ENCODE assay signal across 23 mouse cellular contexts in the genomic region with DNA sequence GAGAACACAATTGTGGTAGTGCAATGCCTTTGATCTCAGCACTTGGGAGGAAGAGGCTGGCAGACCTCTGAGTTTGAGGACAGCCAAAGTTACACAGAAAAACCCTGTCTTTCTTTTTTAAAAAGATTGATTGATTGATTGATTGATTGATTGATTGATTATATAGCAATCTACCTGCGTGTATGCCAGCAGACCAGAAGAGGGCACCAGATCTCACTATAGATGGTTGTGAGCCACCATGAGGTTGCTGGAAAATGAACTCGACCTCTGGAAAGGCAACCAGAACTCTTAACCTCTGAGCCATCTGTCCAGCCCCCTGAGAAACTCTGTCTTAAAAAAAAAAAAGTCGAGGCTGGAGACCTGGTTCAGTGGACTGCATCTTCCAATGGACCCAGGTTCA. TPM values are rescaled to one million over a fixed set of nuclear protein-coding genes. Genes with fewer than 3 reads are reported as not detected.
DNase-seq lines count a peak whose midpoint lies in the region; TF ChIP-seq lines count a peak whose summit lies in the region.
"Had no signal": no experiment of that assay in that cellular context is flagged by ENCODE, and none has a peak within 500 bp of the region (broad histone marks: within the 10 kb centered on the region; RNA-seq: fewer than 3 reads in every experiment).

No protein-coding gene starts in this region.

- H3K27me3 ChIP-seq in cerebellum, adult 2 months (ENCODE audit: control insufficient read depth, insufficient read depth, low read length): no peaks in the 10 kb centered on the region
- peaks cover 63% of the 10 kb centered on the region for H3K27me3 ChIP-seq in CH12.LX (replicated peaks)

- dilution Hi-C loops in CH12.LX (cut with MboI; ENCODE audit: extremely low pct_ligation_motif_present, extremely low pct_unique_long_range_greater_than_20kb, low sequenced_read_pairs): no loop called here

- no peak for TF ChIP-seq EP300 in CH12.LX (IDR thresholded peaks at IDR 0.05; ENCODE audit: low read length)

- no peak for DNase-seq in cerebellum, adult 2 months
- no peak for DNase-seq in cerebellum, adult 11-12 months
- DNase-seq in left cerebral cortex, adult 2 months (ENCODE audit: extremely low spot score in 1 of 2, low spot score in 2 of 2): no peak
- no peak for DNase-seq in left cerebral cortex, postnatal 36 days (ENCODE audit: low spot score in 2 of 2)
- peak; percentile 17 for DNase-seq in CH12.LX (ENCODE audit: extremely low read depth)
- peak; percentile 59 for DNase-seq in induced T-regulatory cell, adult 2 months (ENCODE audit: low read depth)
- no peak for DNase-seq in cerebellum, postnatal 14 days
- no peak for DNase-seq in layer of hippocampus, adult 9-10 months (ENCODE audit: low spot score)
- DNase-seq: cerebellum, adult 11 months; heart, postnatal 4 days; kidney, adult 11 months; kidney, postnatal 4 days; lung, postnatal 4 days; right cerebral cortex, postnatal 25 days; thymus, adult 2 months had no signal

- TF ChIP-seq CTCF in cerebellum, adult 2 months (IDR thresholded peaks at IDR 0.05; ENCODE audit: borderline replicate concordance, insufficient read depth, low read depth, low read length): peak; percentile 10; the same call in 1 of the 2 replicates
- peak; percentile 19 for TF ChIP-seq CTCF in left cerebral cortex, adult 2 months (IDR thresholded peaks at IDR 0.05)
- peak; percentile 30 to 71; a peak in 3 of 4 replicates for TF ChIP-seq CTCF in CH12.LX (conservative IDR thresholded peaks at IDR 0.05 in 1 of 2, IDR thresholded peaks at IDR 0.05 in 1 of 2; ENCODE audit: low read depth in 2 of 2, low read length in 2 of 2)

- H3K79me2 ChIP-seq in CH12.LX (replicated peaks; ENCODE audit: control insufficient read depth, extremely low read depth, insufficient read depth, poor library complexity, severe bottlenecking): no peaks in the 10 kb centered on the region

- no peaks in the 10 kb centered on the region for H3K36me3 ChIP-seq in CH12.LX (replicated peaks in 1 of 2; ENCODE audit: control insufficient read depth in 1 of 2, insufficient read depth in 1 of 2, low read length in 1 of 2)
- H3K36me3 ChIP-seq: embryonic facial prominence, embryonic 13.5 days; heart, embryonic 13.5 days; midbrain, embryonic 12.5 days had no signal

- H3K4me1 ChIP-seq in cerebellum, adult 2 months (ENCODE audit: control insufficient read depth, insufficient read depth, low read length): peaks cover 7% of the 10 kb centered on the region; the same call in 1 of the 2 replicates
- peaks cover 0 to 13% of the 10 kb centered on the region in 2 experiments; a peak in 2 of 4 replicates for H3K4me1 ChIP-seq in CH12.LX (ENCODE audit: control insufficient read depth in 1 of 2, insufficient read depth in 2 of 2)

- in situ Hi-C loops in CH12.LX (cut with MboI; ENCODE audit: low pct_ligation_motif_present, low pct_unique_long_range_greater_than_20kb, low sequenced_read_pairs): no loop called here

- H3K4me2 ChIP-seq in CH12.LX (ENCODE audit: insufficient read depth, low read depth, poor library complexity, severe bottlenecking): no peak overlapping the region
- H3K4me2 ChIP-seq: embryonic facial prominence, embryonic 13.5 days; heart, embryonic 13.5 days; midbrain, embryonic 12.5 days had no signal

- peak; percentile 50 for TF ChIP-seq RAD21 in CH12.LX (IDR thresholded peaks at IDR 0.05; ENCODE audit: low read depth, low read length)

- H3K27ac ChIP-seq in cerebellum, adult 2 months (ENCODE audit: insufficient read depth, low read length): no peak overlapping the region
- no peak overlapping the region for H3K27ac ChIP-seq in left cerebral cortex, adult 2 months
- no peak overlapping the region for H3K27ac ChIP-seq in CH12.LX (ENCODE audit: insufficient read depth, low read depth)
- H3K27ac ChIP-seq: embryonic facial prominence, embryonic 13.5 days; heart, embryonic 13.5 days; liver, embryonic 14.5 days; midbrain, embryonic 12.5 days had no signal

- TF ChIP-seq POLR2A in cerebellum, adult 2 months (IDR thresholded peaks at IDR 0.05; ENCODE audit: borderline replicate concordance, insufficient read depth, low read length): no peak
- TF ChIP-seq POLR2A in CH12.LX (IDR thresholded peaks at IDR 0.05; ENCODE audit: low read depth, low read length): no peak

- H3K4me3 ChIP-seq in cerebellum, adult 2 months (replicated peaks; ENCODE audit: insufficient read depth, low read depth, low read length): no peak overlapping the region
- no peak overlapping the region for H3K4me3 ChIP-seq in left cerebral cortex, adult 2 months
- no peak overlapping the region for H3K4me3 ChIP-seq in CH12.LX (replicated peaks in 1 of 3; ENCODE audit: low read depth in 2 of 3, low read length in 2 of 3, poor library complexity in 1 of 3)
- H3K4me3 ChIP-seq: embryonic facial prominence, embryonic 13.5 days; heart, embryonic 13.5 days; midbrain, embryonic 12.5 days had no signal

- WGBS in cerebellum, adult 2 months: 23% methylated on average over 3 of the region's 3 CpGs

- intact Hi-C loops in left cerebral cortex, adult 2 months (cut with DNase I): no loop called here
- intact Hi-C loops in left cerebral cortex, postnatal 36 days (cut with DNase I): no loop called here

- H3K9ac ChIP-seq in CH12.LX (ENCODE audit: insufficient read depth, low read depth): no peak overlapping the region
- H3K9ac ChIP-seq: embryonic facial prominence, embryonic 13.5 days; heart, embryonic 13.5 days; liver, embryonic 14.5 days; midbrain, embryonic 12.5 days had no signal

- H3K9me3 ChIP-seq in CH12.LX (replicated peaks; ENCODE audit: low read length): peaks cover 4% of the 10 kb centered on the region
- H3K9me3 ChIP-seq: embryonic facial prominence, embryonic 13.5 days; midbrain, embryonic 12.5 days had no signal

TF ChIP-seq in CH12.LX, 34 proteins besides CTCF, POLR2A, EP300 and RAD21:
- TF ChIP-seq MYC (IDR thresholded peaks at IDR 0.05; ENCODE audit: low read depth, low read length): peak; percentile 69; the same call in 1 of the 2 replicates
- peak; percentile 47 for TF ChIP-seq SMC3 (IDR thresholded peaks at IDR 0.05; ENCODE audit: low read depth, low read length)
- no peak for TF ChIP-seq USF2 (conservative IDR thresholded peaks at IDR 0.05; ENCODE audit: low read depth, low read length)

RNA-seq across cellular contexts. Expression of gene 1700016K19Rik, which starts 29.1 kb away (rescaled TPM):
- polyA plus RNA-seq in cerebellum, adult 2 months (2012; rRNA removed): 1.1 and 1.5 TPM in 2 replicates
- total RNA-seq in left cerebral cortex, adult 2 months (2021): 1 to 10 TPM; 2.7 to 3.9 TPM
- 1 to 10 TPM; 3.4 to 6.4 TPM for total RNA-seq in left cerebral cortex, postnatal 36 days (2021)
- total RNA-seq in CH12.LX (2012; rRNA removed): 0.76 TPM in 1 of 2 replicates, not detected in the other
- not detected in 2 replicates for total RNA-seq in CH12.LX (2014; rRNA removed)
- 0.53 TPM in 1 of 2 replicates, not detected in the other for polyA plus RNA-seq in CH12.LX (2012; ENCODE audit: insufficient read length, low read depth)
- total RNA-seq: adrenal gland, adult 18-20 months; common myeloid progenitor, adult 5-6 weeks; gastrocnemius, postnatal 4 days; heart, postnatal 4 days had no signal
- polyA plus RNA-seq: heart, embryonic 13.5 days; liver, embryonic 14.5 days; neural tube, embryonic 11.5 days had no signal

RNA-seq across cellular contexts. Expression of gene Rph3al, which starts 32.4 kb away (rescaled TPM):
- polyA plus RNA-seq in cerebellum, adult 2 months (2012; rRNA removed): 3.6 and 4.7 TPM in 2 replicates
- 1 to 10 TPM; 2.3 to 2.7 TPM for total RNA-seq in left cerebral cortex, adult 2 months (2021)
- 1 to 10 TPM; 2.0 to 4.3 TPM for total RNA-seq in left cerebral cortex, postnatal 36 days (2021)
- total RNA-seq in CH12.LX (2012; rRNA removed) (0.21 and 0.34 TPM in 2 replicates), CH12.LX (2014; rRNA removed) (0.16 TPM in 1 of 2 replicates, not detected in the other)
- polyA plus RNA-seq in CH12.LX (2012; ENCODE audit: insufficient read length, low read depth): 0.39 and 0.55 TPM in 2 replicates

RNA-seq across cellular contexts. Expression of gene Rflnb, which starts 57.0 kb away (rescaled TPM):
- 15.7 and 18.4 TPM in 2 replicates for polyA plus RNA-seq in cerebellum, adult 2 months (2012; rRNA removed)
- 1 to 10 TPM; 8.5 to 9.7 TPM for total RNA-seq in left cerebral cortex, adult 2 months (2021)
- 1 to 10 TPM; 8.1 to 9.2 TPM for total RNA-seq in left cerebral cortex, postnatal 36 days (2021)
- total RNA-seq in CH12.LX (2012; rRNA removed) (0.80 and 0.85 TPM in 2 replicates), CH12.LX (2014; rRNA removed) (0.19 and 0.26 TPM in 2 replicates)
- polyA plus RNA-seq in CH12.LX (2012; ENCODE audit: insufficient read length, low read depth): 0.31 and 0.69 TPM in 2 replicates

Comparison
In these comparisons a context has a peak if more than half of its experiments do, and no peak if none do; other contexts are left out.
1. DNase-seq: peak in CH12.LX (single experiment) and induced T-regulatory cell, adult 2 months (single experiment); none in cerebellum, adult 2 months (0 of 2), cerebellum, adult 11-12 months (single experiment), left cerebral cortex, adult 2 months (0 of 2), left cerebral cortex, postnatal 36 days (0 of 2), cerebellum, postnatal 14 days (0 of 2) and layer of hippocampus, adult 9-10 months (single experiment).
2. RNA of gene Rflnb, which starts 57.0 kb away (total RNA-seq): 8.5 to 9.7 TPM in left cerebral cortex, adult 2 months and 8.1 to 9.2 TPM in left cerebral cortex, postnatal 36 days; 0.19 to 0.85 TPM in CH12.LX; every median in the first group is over 4 times any median in the second.
3. Peak in every context shown above with its lines, with median percentiles within 50 percentile points of each other: CTCF ChIP-seq.